Mouse (Mus musculus): ENCODE measurements around the gene Itgb5. TPM values are rescaled to one million over a fixed set of nuclear protein-coding genes. Genes with fewer than 3 reads are reported as not detected.

The Itgb5 gene
- total and polyA plus RNA-seq, 3 experiments, result 0.85 to 20.1 (median 1.8) TPM

GRCm38 (mm10) chr16:33908239-33908638 lies 78.8 kb downstream of the Itgb5 start:
- TF ChIP-seq USF2 (conservative IDR thresholded peaks at IDR 0.05; ENCODE audit: low read depth, low read length) (no peak), POLR2A (IDR thresholded peaks at IDR 0.05; ENCODE audit: low read depth, low read length) (no peak), TBP (conservative IDR thresholded peaks at IDR 0.05; ENCODE audit: low read depth, low read length) (no peak), IRF4 (IDR thresholded peaks at IDR 0.05; ENCODE audit: low read depth, low read length) (no peak), MEF2A (IDR thresholded peaks at IDR 0.05; ENCODE audit: borderline replicate concordance, low read depth, low read length) (no peak), CHD2 (IDR thresholded peaks at IDR 0.05; ENCODE audit: low read length) (no peak), UBTF (IDR thresholded peaks at IDR 0.05; ENCODE audit: low read depth, low read length) (no peak), KAT2A (IDR thresholded peaks at IDR 0.05; ENCODE audit: insufficient replicate concordance, low read length) (no peak), BHLHE40 (IDR thresholded peaks at IDR 0.05; ENCODE audit: low read depth, low read length) (no peak), CTCF (conservative IDR thresholded peaks at IDR 0.05 in 1 of 2, IDR thresholded peaks at IDR 0.05 in 1 of 2; ENCODE audit: low read depth in 2 of 2, low read length in 2 of 2) (no peak), NELFE (IDR thresholded peaks at IDR 0.05; ENCODE audit: low read depth, low read length) (no peak), SMC3 (IDR thresholded peaks at IDR 0.05; ENCODE audit: low read depth, low read length) (no peak), SIN3A (IDR thresholded peaks at IDR 0.05; ENCODE audit: low read length) (no peak), E2F4 (IDR thresholded peaks at IDR 0.05; ENCODE audit: insufficient replicate concordance, low read depth, low read length) (no peak), ETS1 (conservative IDR thresholded peaks at IDR 0.05; ENCODE audit: low read depth, low read length) (no peak), ZC3H11A (IDR thresholded peaks at IDR 0.05; ENCODE audit: low read depth, low read length) (no peak)
- Histone ChIP-seq H3K9me3 (replicated peaks; ENCODE audit: low read length) (no peaks in the 10 kb centered on the region), H3K4me2 (ENCODE audit: insufficient read depth, low read depth, poor library complexity, severe bottlenecking) (no peak overlapping the region), H3K4me1 (ENCODE audit: control insufficient read depth in 1 of 2, insufficient read depth in 2 of 2) (no peaks in the 10 kb centered on the region), H3K79me2 (replicated peaks; ENCODE audit: control insufficient read depth, extremely low read depth, insufficient read depth, poor library complexity, severe bottlenecking) (no peaks in the 10 kb centered on the region), H3K4me3 (replicated peaks in 1 of 3; ENCODE audit: low read depth in 2 of 3, low read length in 2 of 3, poor library complexity in 1 of 3) (no peak overlapping the region), H3K27ac (ENCODE audit: insufficient read depth, low read depth) (no peak overlapping the region), H3K27me3 (replicated peaks) (peaks cover 17% of the 10 kb centered on the region), H3K9ac (ENCODE audit: insufficient read depth, low read depth) (no peak overlapping the region), H3K36me3 (replicated peaks in 1 of 2; ENCODE audit: control insufficient read depth in 1 of 2, insufficient read depth in 1 of 2, low read length in 1 of 2) (no peaks in the 10 kb centered on the region)
- dilution Hi-C loops (cut with MboI; ENCODE audit: extremely low pct_ligation_motif_present, extremely low pct_unique_long_range_greater_than_20kb, low sequenced_read_pairs) (no loop called here), in situ Hi-C loops (cut with MboI; ENCODE audit: low pct_ligation_motif_present, low pct_unique_long_range_greater_than_20kb, low sequenced_read_pairs) (no loop called here)
- no peak for DNase-seq (ENCODE audit: extremely low read depth)

- H3K4me3 ChIP-seq (replicated peaks in 1 of 3; ENCODE audit: low read depth in 2 of 3, low read length in 2 of 3, poor library complexity in 1 of 3), result no peak overlapping the region
- H3K27ac ChIP-seq (ENCODE audit: insufficient read depth, low read depth), result no peak overlapping the region
- H3K79me2 ChIP-seq (replicated peaks; ENCODE audit: control insufficient read depth, extremely low read depth, insufficient read depth, poor library complexity, severe bottlenecking), result no peaks in the 10 kb centered on the region
- no peak for TF ChIP-seq ZC3H11A (IDR thresholded peaks at IDR 0.05; ENCODE audit: low read depth, low read length)
- TF ChIP-seq RCOR1 (conservative IDR thresholded peaks at IDR 0.05; ENCODE audit: low read depth, low read length), result no peak
- TF ChIP-seq USF1 (IDR thresholded peaks at IDR 0.05; ENCODE audit: low read depth, low read length), result no peak
- TF ChIP-seq EP300 (IDR thresholded peaks at IDR 0.05; ENCODE audit: low read length), result no peak
- no peak for TF ChIP-seq MXI1 (IDR thresholded peaks at IDR 0.05; ENCODE audit: low read depth, low read length)
- TF ChIP-seq CHD1 (IDR thresholded peaks at IDR 0.05; ENCODE audit: low read depth, low read length), result no peak
- no peak for TF ChIP-seq MYC (IDR thresholded peaks at IDR 0.05; ENCODE audit: low read depth, low read length)
- TF ChIP-seq ETS1 (conservative IDR thresholded peaks at IDR 0.05; ENCODE audit: low read depth, low read length), result no peak
- no peak for TF ChIP-seq IRF4 (IDR thresholded peaks at IDR 0.05; ENCODE audit: low read depth, low read length)
- TF ChIP-seq JUN (IDR thresholded peaks at IDR 0.05; ENCODE audit: insufficient read depth, low read depth, low read length), result no peak
- no peak for TF ChIP-seq CTCF (conservative IDR thresholded peaks at IDR 0.05 in 1 of 2, IDR thresholded peaks at IDR 0.05 in 1 of 2; ENCODE audit: low read depth in 2 of 2, low read length in 2 of 2)
- TF ChIP-seq MAFK (IDR thresholded peaks at IDR 0.05; ENCODE audit: insufficient replicate concordance, low read length), result no peak
- no peak for TF ChIP-seq TCF12 (IDR thresholded peaks at IDR 0.05; ENCODE audit: low read depth, low read length)
- TF ChIP-seq RAD21 (IDR thresholded peaks at IDR 0.05; ENCODE audit: low read depth, low read length), result no peak
- no peak for TF ChIP-seq NRF1 (IDR thresholded peaks at IDR 0.05; ENCODE audit: low read depth, low read length)
- no peak for TF ChIP-seq UBTF (IDR thresholded peaks at IDR 0.05; ENCODE audit: low read depth, low read length)
- TF ChIP-seq SIN3A (IDR thresholded peaks at IDR 0.05; ENCODE audit: low read length), result no peak
- no peak for TF ChIP-seq USF2 (conservative IDR thresholded peaks at IDR 0.05; ENCODE audit: low read depth, low read length)
- dilution Hi-C loops (cut with MboI; ENCODE audit: extremely low pct_ligation_motif_present, extremely low pct_unique_long_range_greater_than_20kb, low sequenced_read_pairs) (no loop called here), in situ Hi-C loops (cut with MboI; ENCODE audit: low pct_ligation_motif_present, low pct_unique_long_range_greater_than_20kb, low sequenced_read_pairs) (no loop called here)
- H3K27me3 ChIP-seq (replicated peaks), result peaks cover 15% of the 10 kb centered on the region
- H3K4me2 ChIP-seq (ENCODE audit: insufficient read depth, low read depth, poor library complexity, severe bottlenecking), result no peak overlapping the region
- no peaks in the 10 kb centered on the region for H3K9me3 ChIP-seq (replicated peaks; ENCODE audit: low read length)
- H3K36me3 ChIP-seq (replicated peaks in 1 of 2; ENCODE audit: control insufficient read depth in 1 of 2, insufficient read depth in 1 of 2, low read length in 1 of 2), result peaks cover 0 to 3% of the 10 kb centered on the region in 2 experiments
- DNase-seq (ENCODE audit: extremely low read depth), result no peak
- H3K4me1 ChIP-seq (ENCODE audit: control insufficient read depth in 1 of 2, insufficient read depth in 2 of 2), result peaks cover 0 to 4% of the 10 kb centered on the region in 2 experiments; a peak in 2 of 4 replicates
- H3K9ac ChIP-seq (ENCODE audit: insufficient read depth, low read depth), result no peak overlapping the region
Observed at GRCm38 (mm10) chr16:33914997-33915396, 85.5 kb downstream of the Itgb5 start.

Data from CH12.LX (cell line).